Comparison of ENCODE assay signal across 8 mouse cellular contexts in genomic region chrX:93889394-93890042, GRCm38 (mm10). TPM values are rescaled to one million over a fixed set of nuclear protein-coding genes. Genes with fewer than 3 reads are reported as not detected.
A peak's percentile ranks its signal among the peaks of the same experiment; 100 is the strongest.
DNase-seq lines count a peak whose midpoint lies in the region; ATAC-seq and TF ChIP-seq lines count a peak whose summit lies in the region.

No protein-coding gene starts in this region.

- no peaks in the 10 kb centered on the region for H3K79me2 ChIP-seq in liver, adult 2 months (ENCODE audit: control insufficient read depth, insufficient read depth, low read length)
- no peaks in the 10 kb centered on the region for H3K79me2 ChIP-seq in myocyte (ENCODE audit: control insufficient read depth, insufficient read depth)

- H3K27ac ChIP-seq in brown adipose tissue, adult 24 weeks (replicated peaks; ENCODE audit: low read depth, low read length) = peak overlapping the region; percentile 39; the same call in 1 of the 2 replicates
- H3K27ac ChIP-seq in heart, embryonic 13.5 days (replicated peaks) = no peak overlapping the region
- H3K27ac ChIP-seq in kidney, postnatal 0 days = no peak overlapping the region
- no peak overlapping the region for H3K27ac ChIP-seq in liver, adult 2 months (replicated peaks; ENCODE audit: insufficient read depth, low read depth, low read length)

- H3ac ChIP-seq in myocyte (ENCODE audit: control insufficient read depth, insufficient read length) = no peak overlapping the region

- H3K9me3 ChIP-seq in heart, embryonic 13.5 days = no peaks in the 10 kb centered on the region
- no peaks in the 10 kb centered on the region for H3K9me3 ChIP-seq in kidney, postnatal 0 days (replicated peaks; ENCODE audit: low read length)

- H3K36me3 ChIP-seq in heart, embryonic 13.5 days = no peaks in the 10 kb centered on the region
- H3K36me3 ChIP-seq in kidney, postnatal 0 days (ENCODE audit: insufficient read depth, low read length) = no peaks in the 10 kb centered on the region
- H3K36me3 ChIP-seq in liver, adult 2 months (ENCODE audit: control insufficient read depth, insufficient read depth, low read length) = no peaks in the 10 kb centered on the region
- H3K36me3 ChIP-seq in myocyte (ENCODE audit: control insufficient read depth, insufficient read depth) = no peaks in the 10 kb centered on the region

- peaks cover 11% of the 10 kb centered on the region; the same call in 1 of the 2 replicates for H3K27me3 ChIP-seq in heart, embryonic 13.5 days (replicated peaks)
- H3K27me3 ChIP-seq in kidney, postnatal 0 days (ENCODE audit: insufficient read depth, low read length) = no peaks in the 10 kb centered on the region
- no peaks in the 10 kb centered on the region for H3K27me3 ChIP-seq in liver, adult 2 months (ENCODE audit: control insufficient read depth, insufficient read depth, low read length)
- no peaks in the 10 kb centered on the region for H3K27me3 ChIP-seq in myocyte (ENCODE audit: control insufficient read depth, insufficient read depth, insufficient read length)

- no peak for TF ChIP-seq POLR2A in liver, adult 2 months (IDR thresholded peaks at IDR 0.05; ENCODE audit: extremely low read depth, insufficient read depth, low read length)
- no peak for TF ChIP-seq POLR2A in myocyte (IDR thresholded peaks at IDR 0.05; ENCODE audit: insufficient read length, low read depth)

- H3K4me2 ChIP-seq in heart, embryonic 13.5 days = peak overlapping the region; percentile 61
- H3K4me2 ChIP-seq in kidney, postnatal 0 days (ENCODE audit: low read length) = peak overlapping the region; percentile 42
- peak overlapping the region; percentile 75 for H3K4me2 ChIP-seq in myocyte (ENCODE audit: low read depth)

- peak; percentile 93 for TF ChIP-seq CTCF in kidney, postnatal 0 days (IDR thresholded peaks at IDR 0.05; ENCODE audit: low read depth)
- TF ChIP-seq CTCF in liver, adult 2 months (IDR thresholded peaks at IDR 0.05; ENCODE audit: low read depth, low read length) = peak; percentile 67

- H3K9ac ChIP-seq in heart, embryonic 13.5 days = peak overlapping the region; percentile 17
- H3K9ac ChIP-seq in kidney, postnatal 0 days (ENCODE audit: low read depth, low read length) = no peak overlapping the region
- 0 out of 2 replicates have a peak overlapping the region, but pooled peaks have one; percentile 43 for H3K9ac ChIP-seq in liver, adult 2 months (ENCODE audit: low read depth, low read length)

- WGBS in heart, embryonic 13.5 days = 32% methylated on average over 13 of the region's 13 CpGs
- 32% methylated on average over 13 of the region's 13 CpGs for WGBS in kidney, postnatal 0 days
- 32% methylated on average over 13 of the region's 13 CpGs for WGBS in liver, adult 2 months

- DNase-seq in CD4-positive helper T cell, adult 2 months (ENCODE audit: low read depth, low spot score) = peak; percentile 52
- DNase-seq in kidney, postnatal 0 days (ENCODE audit: low spot score) = peak; percentile 86
- peak; percentile 46 for DNase-seq in liver, adult 2 months (ENCODE audit: extremely low read depth, low read depth, low spot score)
- peak; percentile 57 to 85 for DNase-seq in spleen, postnatal 4 days (ENCODE audit: low spot score in 2 of 2)

- no peaks in the 10 kb centered on the region for H3K4me1 ChIP-seq in brown adipose tissue, adult 24 weeks (ENCODE audit: control insufficient read depth, insufficient read depth, insufficient read length, low read length)
- no peaks in the 10 kb centered on the region for H3K4me1 ChIP-seq in heart, embryonic 13.5 days
- no peaks in the 10 kb centered on the region for H3K4me1 ChIP-seq in kidney, postnatal 0 days (replicated peaks; ENCODE audit: insufficient read depth, low read length)
- no peaks in the 10 kb centered on the region; the same call in 1 of the 2 replicates for H3K4me1 ChIP-seq in liver, adult 2 months (ENCODE audit: control insufficient read depth, insufficient read depth, low read length)

- ATAC-seq in erythroid progenitor cell, adult 5-6 weeks (replicated peaks; ENCODE audit: low FRiP score, poor library complexity, severe bottlenecking) = peak; percentile 79
- no peak for ATAC-seq in heart, embryonic 13.5 days (ENCODE audit: extremely low read depth, insufficient number of reproducible peaks, low FRiP score, low TSS enrichment)
- peak; percentile 69 for ATAC-seq in kidney, postnatal 0 days (replicated peaks; ENCODE audit: low FRiP score, low read depth)

- H3K4me3 ChIP-seq in brown adipose tissue, adult 24 weeks (ENCODE audit: insufficient read depth, low read depth, low read length) = peak overlapping the region; percentile 61
- peak overlapping the region; percentile 42 for H3K4me3 ChIP-seq in heart, embryonic 13.5 days
- peak overlapping the region; percentile 24 for H3K4me3 ChIP-seq in kidney, postnatal 0 days (replicated peaks; ENCODE audit: low read depth, low read length)
- H3K4me3 ChIP-seq in liver, adult 2 months (ENCODE audit: insufficient read depth, low read depth, low read length) = peak overlapping the region; percentile 49; the same call in 1 of the 2 replicates
- peak overlapping the region; percentile 10 for H3K4me3 ChIP-seq in myocyte

TF ChIP-seq in myocyte, 11 proteins besides CTCF, POLR2A, EP300 and RAD21:
- TF ChIP-seq USF1 (IDR thresholded peaks at IDR 0.05; ENCODE audit: low read depth) (peak; percentile 4), REST (IDR thresholded peaks at IDR 0.05; ENCODE audit: insufficient read depth, insufficient read length) (no peak), MYOD1 (IDR thresholded peaks at IDR 0.05; ENCODE audit: control insufficient read depth in 1 of 3, insufficient read length in 2 of 3, low read depth in 2 of 3) (no peak), MAX (IDR thresholded peaks at IDR 0.05; ENCODE audit: low read depth) (no peak)
TF ChIP-seq in myocyte: peak in this region for 1.

RNA-seq across cellular contexts. Expression of gene Pdk3, which starts 57.5 kb away (rescaled TPM):
- 1.9 and 2.3 TPM in 2 replicates for polyA plus RNA-seq in brown adipose tissue, adult 24 weeks (2012; ENCODE audit: insufficient read depth, insufficient read length, missing spikeins)
- 46.1 and 69.2 TPM in 2 replicates for total RNA-seq in erythroid progenitor cell, adult 5-6 weeks (2015; ENCODE audit: low replicate concordance)
- total RNA-seq in erythroid progenitor cell, adult 5-6 weeks (2017; ENCODE audit: low replicate concordance) = 18.8 and 30.8 TPM in 2 replicates
- 130 TPM in 2 replicates for polyA plus RNA-seq in heart, embryonic 13.5 days (2015; fragmentation: Nextera tagmentation; extraction: Ambion mirVana)
- polyA plus RNA-seq in kidney, postnatal 0 days (2015; fragmentation: Nextera tagmentation; extraction: Ambion mirVana) = 48.9 and 55.1 TPM in 2 replicates
- total RNA-seq in liver, adult 2 months (2014; rRNA removed) = 0.55 and 0.67 TPM in 2 replicates
- polyA plus RNA-seq in liver, adult 2 months (2012; rRNA removed) = 0.26 and 0.31 TPM in 2 replicates
- 15.5 TPM for polyA plus RNA-seq in myocyte (2012; fragmentation: generic; extraction: Trizol)

Comparison
In these comparisons a context has a peak if more than half of its experiments do, and no peak if none do; other contexts are left out.
1. H3K4me3 ChIP-seq: peak in every context shown above with its lines; median percentile 61 in brown adipose tissue, adult 24 weeks; 49 in liver, adult 2 months; 42 in heart, embryonic 13.5 days; 24 in kidney, postnatal 0 days; 10 in myocyte.